Mouse (Mus musculus): ENCODE data around the gene Xpc.

GRCm38 (mm10) chr6:91476541-91476940 lies 39.1 kb downstream of the Xpc start:
- TF ChIP-seq CTCF (conservative IDR thresholded peaks at IDR 0.05; ENCODE audit: low read length) (no peak), NANOG (IDR thresholded peaks at IDR 0.05; ENCODE audit: borderline replicate concordance, low read length) (no peak)
